Mouse (Mus musculus) testis, adult 2 months (tissue): ENCODE measurements around the gene 1700067P10Rik.

Experiments used
- CTCF ChIP-seq: fragments of 200-500 bp; IDR thresholded peaks from 2 replicates; pipeline ENCODE4 v1.5.1; 2012; ENCODE audit warnings: low read depth, mild to moderate bottlenecking, inconsistent platforms, low read length, moderate library complexity; ENCODE audit not compliant: control insufficient read depth, insufficient read depth, insufficient replicate concordance
- POLR2A ChIP-seq: fragments of 200-500 bp; IDR thresholded peaks from 2 replicates; pipeline ENCODE4 v1.6.1; 2012; ENCODE audit warnings: low read depth, mild to moderate bottlenecking, inconsistent platforms, low read length, moderate library complexity; ENCODE audit not compliant: control insufficient read depth

GRCm38 (mm10) chr17:48067083-48067614 is 22.0 kb upstream of the 1700067P10Rik start:
- no peak for TF ChIP-seq CTCF
- TF ChIP-seq POLR2A, result no peak
